Mouse (Mus musculus): Measurements from ENCODE around the gene Kcnd2. TPM values are rescaled to one million over a fixed set of nuclear protein-coding genes. Genes with fewer than 3 reads are reported as not detected.

Gene Kcnd2
- polyA plus RNA-seq, 2 experiments = 0.01 TPM; not detected in 1

GRCm38 (mm10) chr6:21692861-21693350, 477.6 kb downstream of the Kcnd2 start:
- Histone ChIP-seq H3K36me3 (replicated peaks; ENCODE audit: control insufficient read depth, insufficient read depth, low read depth) (no peaks in the 10 kb centered on the region), H3K9me3 (ENCODE audit: control insufficient read depth, low read length) (no peaks in the 10 kb centered on the region), H3K4me3 (ENCODE audit: insufficient read depth in 1 of 2, low read depth in 2 of 2, low read length in 2 of 2) (no peak overlapping the region), H3K4me1 (replicated peaks; ENCODE audit: control insufficient read depth in 2 of 2, insufficient read depth in 2 of 2, low read length in 1 of 2) (no peaks in the 10 kb centered on the region), H3K27ac (no peak overlapping the region), H3K27me3 (ENCODE audit: control insufficient read depth, insufficient read depth, low read length) (no peaks in the 10 kb centered on the region), H3K4me2 (ENCODE audit: low read depth) (no peak overlapping the region), H3K9ac (replicated peaks) (no peak overlapping the region)
- no peak for TF ChIP-seq CTCF (IDR thresholded peaks at IDR 0.05; ENCODE audit: low read depth)
- TF ChIP-seq EP300 (IDR thresholded peaks at IDR 0.05; ENCODE audit: low read depth) = no peak
- WGBS (ENCODE audit: insufficient replicate concordance) = 55% methylated on average over 3 of the region's 3 CpGs
- DNase-seq (ENCODE audit: low read depth in 3 of 3, low spot score in 3 of 3) = no peak
- ATAC-seq (ENCODE audit: insufficient read depth) = no peak

GRCm38 (mm10) chr6:21697641-21698040, 482.3 kb downstream of the Kcnd2 start:
- Histone ChIP-seq H3K4me1 (replicated peaks; ENCODE audit: control insufficient read depth in 2 of 2, insufficient read depth in 2 of 2, low read length in 1 of 2) (no peaks in the 10 kb centered on the region), H3K4me2 (ENCODE audit: low read depth) (no peak overlapping the region), H3K27ac (no peak overlapping the region), H3K9me3 (ENCODE audit: control insufficient read depth, low read length) (no peaks in the 10 kb centered on the region), H3K36me3 (replicated peaks; ENCODE audit: control insufficient read depth, insufficient read depth, low read depth) (no peaks in the 10 kb centered on the region), H3K27me3 (ENCODE audit: control insufficient read depth, insufficient read depth, low read length) (no peaks in the 10 kb centered on the region), H3K4me3 (ENCODE audit: insufficient read depth in 1 of 2, low read depth in 2 of 2, low read length in 2 of 2) (no peak overlapping the region), H3K9ac (replicated peaks) (no peak overlapping the region)
- TF ChIP-seq CTCF (IDR thresholded peaks at IDR 0.05; ENCODE audit: low read depth) = no peak
- TF ChIP-seq EP300 (IDR thresholded peaks at IDR 0.05; ENCODE audit: low read depth) = no peak
- 38% methylated on average over 3 of the region's 3 CpGs for WGBS (ENCODE audit: insufficient replicate concordance)
- ATAC-seq (ENCODE audit: insufficient read depth) (no peak), DNase-seq (ENCODE audit: low read depth in 3 of 3, low spot score in 3 of 3) (no peak)

- Histone ChIP-seq H3K27ac (no peak overlapping the region), H3K9ac (replicated peaks) (no peak overlapping the region), H3K4me1 (replicated peaks; ENCODE audit: control insufficient read depth in 2 of 2, insufficient read depth in 2 of 2, low read length in 1 of 2) (no peaks in the 10 kb centered on the region), H3K4me3 (ENCODE audit: insufficient read depth in 1 of 2, low read depth in 2 of 2, low read length in 2 of 2) (no peak overlapping the region), H3K9me3 (ENCODE audit: control insufficient read depth, low read length) (no peaks in the 10 kb centered on the region), H3K4me2 (ENCODE audit: low read depth) (no peak overlapping the region), H3K36me3 (replicated peaks; ENCODE audit: control insufficient read depth, insufficient read depth, low read depth) (no peaks in the 10 kb centered on the region), H3K27me3 (ENCODE audit: control insufficient read depth, insufficient read depth, low read length) (no peaks in the 10 kb centered on the region)
- TF ChIP-seq EP300 (IDR thresholded peaks at IDR 0.05; ENCODE audit: low read depth) = no peak
- WGBS (ENCODE audit: insufficient replicate concordance) = 59% methylated on average over 6 of the region's 6 CpGs
- DNase-seq (ENCODE audit: low read depth in 3 of 3, low spot score in 3 of 3) (no peak), ATAC-seq (ENCODE audit: insufficient read depth) (no peak)
Measured at GRCm38 (mm10) chr6:21701131-21701530, 485.8 kb downstream of the Kcnd2 start.

GRCm38 (mm10) chr6:21709228-21709627, 493.9 kb downstream of the Kcnd2 start:
- DNase-seq (ENCODE audit: low read depth in 3 of 3, low spot score in 3 of 3) (peak in 1 of 3 experiments; percentile 2), ATAC-seq (ENCODE audit: insufficient read depth) (no peak)
- Histone ChIP-seq H3K27ac (no peak overlapping the region), H3K36me3 (replicated peaks; ENCODE audit: control insufficient read depth, insufficient read depth, low read depth) (no peaks in the 10 kb centered on the region), H3K4me1 (replicated peaks; ENCODE audit: control insufficient read depth in 2 of 2, insufficient read depth in 2 of 2, low read length in 1 of 2) (no peaks in the 10 kb centered on the region), H3K27me3 (ENCODE audit: control insufficient read depth, insufficient read depth, low read length) (no peaks in the 10 kb centered on the region), H3K9ac (replicated peaks) (no peak overlapping the region), H3K4me2 (ENCODE audit: low read depth) (no peak overlapping the region), H3K9me3 (ENCODE audit: control insufficient read depth, low read length) (no peaks in the 10 kb centered on the region), H3K4me3 (ENCODE audit: insufficient read depth in 1 of 2, low read depth in 2 of 2, low read length in 2 of 2) (no peak overlapping the region)
- peak; percentile 50; the same call in 1 of the 2 replicates for TF ChIP-seq CTCF (IDR thresholded peaks at IDR 0.05; ENCODE audit: low read depth)
- no peak for TF ChIP-seq EP300 (IDR thresholded peaks at IDR 0.05; ENCODE audit: low read depth)
- 17% methylated on average over 3 of the region's 3 CpGs for WGBS (ENCODE audit: insufficient replicate concordance)

- Histone ChIP-seq H3K27me3 (ENCODE audit: control insufficient read depth, insufficient read depth, low read length) (no peaks in the 10 kb centered on the region), H3K27ac (no peak overlapping the region), H3K4me2 (ENCODE audit: low read depth) (no peak overlapping the region), H3K9ac (replicated peaks) (no peak overlapping the region), H3K36me3 (replicated peaks; ENCODE audit: control insufficient read depth, insufficient read depth, low read depth) (no peaks in the 10 kb centered on the region), H3K9me3 (ENCODE audit: control insufficient read depth, low read length) (no peaks in the 10 kb centered on the region), H3K4me1 (replicated peaks; ENCODE audit: control insufficient read depth in 2 of 2, insufficient read depth in 2 of 2, low read length in 1 of 2) (no peaks in the 10 kb centered on the region), H3K4me3 (ENCODE audit: insufficient read depth in 1 of 2, low read depth in 2 of 2, low read length in 2 of 2) (no peak overlapping the region)
- ATAC-seq (ENCODE audit: insufficient read depth) = no peak
- no peak for DNase-seq (ENCODE audit: low read depth in 3 of 3, low spot score in 3 of 3)
- 46% methylated on average over 1 of the region's 1 CpGs for WGBS (ENCODE audit: insufficient replicate concordance)
- no peak for TF ChIP-seq EP300 (IDR thresholded peaks at IDR 0.05; ENCODE audit: low read depth)
- no peak for TF ChIP-seq CTCF (IDR thresholded peaks at IDR 0.05; ENCODE audit: low read depth)
Measured at GRCm38 (mm10) chr6:21719121-21719520, 503.8 kb downstream of the Kcnd2 start.

All from liver, embryonic 14.5 days (tissue).